Mouse (Mus musculus): Measurements from ENCODE around the gene Upk1a.

Upk1a gene

DNA sequence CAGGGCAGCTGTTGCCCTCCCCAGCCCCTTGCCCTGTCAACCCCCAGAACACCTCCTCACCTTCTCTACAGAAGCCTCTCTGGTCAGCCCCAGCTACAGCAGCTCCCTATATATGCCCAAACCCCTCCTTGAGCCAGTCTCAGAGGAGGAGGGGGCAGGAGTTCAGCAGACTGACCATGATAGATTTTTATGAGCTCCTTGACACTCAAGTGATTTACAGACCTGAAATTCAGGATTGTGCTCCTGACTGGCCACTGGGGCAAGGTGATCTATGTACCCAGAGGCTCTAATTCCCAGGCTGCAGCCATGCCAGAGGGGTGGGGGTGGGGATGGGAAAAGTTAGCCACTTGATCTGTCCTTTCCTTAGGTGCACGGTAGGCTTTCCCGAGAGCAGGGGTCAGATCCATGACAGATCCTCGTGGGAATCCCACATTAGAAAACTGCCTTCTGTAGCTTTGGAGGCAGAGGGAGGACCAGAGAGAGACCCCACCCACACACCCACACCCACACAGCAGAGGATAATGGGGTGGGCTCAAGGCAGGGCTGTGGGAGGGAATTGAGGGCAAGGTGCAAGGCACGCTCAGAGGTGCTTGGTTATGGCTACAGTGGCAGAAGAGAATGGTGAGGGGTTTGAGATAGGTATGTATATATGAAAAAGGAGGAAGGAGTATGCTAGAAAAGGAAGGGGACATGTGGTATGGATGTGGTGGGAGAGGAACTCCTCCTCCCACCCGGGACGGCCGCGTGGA is at the start of gene Upk1a:
Gene Upk1a, minus strand, starts transcription at position 194 of the 749 bp plus-strand sequence.
- no peak for DNase-seq

GRCm38 (mm10) chr7:30649591-30650540 is 37.2 kb upstream of the Upk1a start, which contains the start of gene Rbm42:
Gene Rbm42 (minus strand): TSS chr7:30650317.
- DNase-seq: peak; percentile 98

- no peak for DNase-seq
These were observed 26.4 kb upstream of the Upk1a start for GRCm38 (mm10) chr7:30639083-30639482.

- DNase-seq: no peak
These were observed 23.7 kb upstream of the Upk1a start for GRCm38 (mm10) chr7:30636395-30636794.

DNA sequence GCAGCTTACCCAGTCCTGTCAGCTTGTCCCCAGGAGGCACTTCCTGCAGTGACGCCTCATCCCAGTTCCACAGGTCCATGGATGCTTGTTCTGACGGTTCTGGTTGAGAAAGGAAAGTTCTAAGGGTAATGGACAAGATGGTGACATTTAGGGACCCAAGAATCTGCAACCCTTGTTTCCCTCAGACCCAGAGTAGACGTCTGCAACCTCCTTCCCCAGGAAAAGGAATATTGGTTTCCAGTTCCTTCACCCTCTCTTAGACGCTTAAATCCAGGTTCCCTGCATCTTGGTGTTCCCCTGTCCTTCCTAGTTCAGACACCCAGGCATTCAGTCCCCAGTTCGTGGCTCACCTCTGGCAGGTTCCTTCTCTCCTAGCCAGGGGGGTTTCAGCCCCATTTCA is 23.1 kb upstream of the Upk1a start, which contains the start of gene Etv2:
Gene Etv2, minus strand, starts transcription at position 101 of the 400 bp plus-strand sequence.
- DNase-seq: no peak

DNA sequence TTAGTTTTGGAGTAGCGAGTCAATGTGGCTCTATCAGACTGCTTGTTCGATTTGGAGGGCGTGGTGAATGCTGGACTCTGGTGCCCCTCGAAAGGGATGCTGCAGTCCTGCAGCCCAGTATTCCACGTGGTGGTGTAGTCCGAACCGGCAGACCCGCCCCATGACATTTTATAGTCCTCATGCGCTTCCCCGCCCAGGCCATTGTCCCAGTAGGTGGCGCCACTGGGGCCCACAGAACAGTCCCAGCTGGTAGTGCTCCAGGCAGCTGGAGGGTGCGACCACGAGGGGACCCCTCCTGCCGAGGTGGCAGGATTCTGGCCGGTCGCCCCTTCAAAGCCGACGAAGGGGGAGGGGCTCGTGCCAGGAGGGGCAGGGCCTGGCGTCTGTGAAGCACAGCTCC is 22.0 kb upstream of the Upk1a start:
- peak; percentile 63 for DNase-seq

DNA sequence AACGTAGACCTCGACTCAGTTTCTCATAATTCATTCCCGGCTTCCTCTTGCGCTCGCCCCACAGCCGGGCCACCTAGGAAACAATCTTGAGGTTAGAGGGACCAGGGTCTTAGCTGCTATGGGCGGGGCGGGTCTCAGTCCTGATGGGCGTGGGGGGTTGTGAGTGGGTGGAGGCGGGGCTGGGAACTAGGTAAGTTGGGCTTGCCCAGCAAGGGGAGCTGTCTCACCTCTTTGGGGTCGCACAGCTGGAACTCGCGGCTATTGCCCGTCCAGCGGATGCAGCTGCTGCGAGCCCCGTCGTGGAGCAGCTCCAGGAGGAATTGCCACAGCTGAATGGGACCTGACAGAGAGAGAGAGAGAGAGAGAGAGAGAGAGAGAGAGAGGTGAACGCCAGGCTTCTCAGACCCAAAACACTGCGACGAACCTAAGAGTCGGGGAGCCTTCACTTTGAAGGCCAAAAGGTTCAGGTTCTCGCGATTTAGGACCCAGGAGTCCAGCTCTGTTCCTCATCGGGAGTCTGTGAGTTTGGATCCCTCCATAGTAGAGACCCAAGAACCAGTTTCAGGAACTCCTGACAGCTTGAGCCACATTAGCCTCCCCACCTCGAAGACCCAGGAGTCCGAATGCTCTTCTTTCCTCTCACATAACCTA is 21.2 kb upstream of the Upk1a start:
- no peak for DNase-seq

- DNase-seq: no peak
These were observed 16.4 kb upstream of the Upk1a start for GRCm38 (mm10) chr7:30629013-30629412.

DNA sequence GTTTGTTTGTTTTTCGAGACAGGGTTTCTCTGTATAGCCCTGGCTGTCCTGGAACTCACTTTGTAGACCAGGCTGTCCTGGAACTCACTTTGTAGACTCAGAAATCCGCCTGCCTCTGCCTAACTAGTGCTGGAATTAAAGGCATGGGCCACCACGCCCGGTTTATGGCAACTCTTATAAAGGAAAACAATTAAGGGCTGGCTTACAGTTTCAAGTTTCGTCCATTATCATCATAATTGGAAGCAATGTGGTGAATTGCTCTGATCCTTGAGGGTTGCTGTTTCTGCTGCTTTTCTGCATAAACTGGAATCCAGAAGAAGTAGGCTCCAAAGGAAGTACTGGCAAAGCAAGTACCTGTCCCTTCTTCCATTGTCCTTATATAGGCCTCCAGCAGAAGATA is 14.0 kb upstream of the Upk1a start:
- DNase-seq: no peak

- peak; percentile 85 for DNase-seq
These were observed 13.1 kb upstream of the Upk1a start, which contains the start of gene Cox6b1 for GRCm38 (mm10) chr7:30625530-30626384. Gene Cox6b1 (minus strand): TSS chr7:30626151.

DNA sequence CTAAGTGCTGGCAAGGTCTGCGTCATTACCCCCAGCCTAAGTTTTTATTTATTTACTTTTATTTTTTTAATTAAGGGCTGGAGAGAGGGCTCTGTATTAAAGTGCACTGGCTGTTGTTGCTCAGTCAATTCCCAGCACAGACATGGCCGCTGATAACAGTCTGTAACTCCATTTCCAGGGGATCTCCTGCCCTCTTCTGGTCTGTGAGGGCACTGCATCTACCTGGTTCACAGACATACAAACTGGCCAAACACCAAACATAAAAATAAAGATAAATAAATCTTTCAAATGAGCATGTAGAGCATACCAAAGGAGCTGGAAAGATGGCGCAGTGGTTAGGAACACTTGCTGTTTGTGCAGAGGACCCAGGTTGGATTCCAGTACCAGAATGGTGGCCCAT is 6.6 kb upstream of the Upk1a start:
- DNase-seq: peak; percentile 35

GRCm38 (mm10) chr7:30618658-30619057 is 6.0 kb upstream of the Upk1a start:
- no peak for DNase-seq

DNA sequence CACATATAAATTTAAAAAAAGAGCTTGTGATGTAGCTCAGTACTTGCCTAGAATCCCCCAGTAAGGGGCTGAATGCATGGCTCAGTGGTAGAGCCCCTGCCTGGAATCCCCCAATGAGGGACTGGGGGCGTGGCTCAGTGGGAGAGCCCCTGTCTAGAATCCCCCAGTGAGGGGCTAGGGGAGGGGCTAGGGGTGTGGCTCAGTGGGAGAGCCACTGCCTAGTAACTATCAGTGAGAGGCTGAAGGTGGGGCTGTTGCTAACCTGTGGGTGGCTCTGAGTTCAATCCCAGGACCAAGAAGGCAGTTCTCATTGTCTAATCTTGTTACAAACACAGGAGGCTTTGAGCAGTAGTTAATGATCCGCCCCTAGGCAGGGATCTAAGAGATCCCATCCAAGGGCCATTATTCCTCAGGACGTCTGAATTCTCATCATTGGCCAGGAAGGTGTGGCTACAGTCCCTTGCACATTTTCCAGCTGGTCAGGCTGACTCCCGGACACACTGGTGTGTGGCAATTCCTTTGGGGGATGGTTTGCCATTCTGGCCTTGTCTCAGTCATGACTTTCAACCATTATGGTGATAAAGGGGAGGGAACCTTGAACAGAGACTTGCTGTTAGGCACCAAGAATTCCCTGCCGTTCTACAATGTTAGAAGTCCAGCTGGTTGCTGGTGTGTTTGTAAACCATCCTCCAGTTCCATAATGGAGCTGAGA is 2.6 kb upstream of the Upk1a start:
- no peak for DNase-seq

DNA sequence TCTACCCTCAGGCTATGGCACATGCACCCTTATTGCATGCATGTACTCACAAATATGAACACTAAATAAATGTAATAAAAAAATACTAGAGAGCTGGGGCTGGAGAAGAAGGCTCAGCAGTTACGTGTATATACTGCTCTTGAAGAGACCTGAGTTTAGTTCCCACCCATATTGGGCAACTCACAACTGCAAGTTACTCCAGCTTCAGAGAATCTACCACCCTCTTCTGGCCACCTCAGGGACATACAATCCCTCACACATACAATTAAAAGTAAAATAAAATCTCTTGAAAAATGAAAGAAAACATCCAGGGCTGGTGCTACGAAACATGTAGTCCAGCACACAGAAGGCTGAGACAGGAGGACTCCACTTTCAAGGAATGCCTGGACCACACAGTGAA is 1.8 kb upstream of the Upk1a start:
- DNase-seq: no peak

DNA sequence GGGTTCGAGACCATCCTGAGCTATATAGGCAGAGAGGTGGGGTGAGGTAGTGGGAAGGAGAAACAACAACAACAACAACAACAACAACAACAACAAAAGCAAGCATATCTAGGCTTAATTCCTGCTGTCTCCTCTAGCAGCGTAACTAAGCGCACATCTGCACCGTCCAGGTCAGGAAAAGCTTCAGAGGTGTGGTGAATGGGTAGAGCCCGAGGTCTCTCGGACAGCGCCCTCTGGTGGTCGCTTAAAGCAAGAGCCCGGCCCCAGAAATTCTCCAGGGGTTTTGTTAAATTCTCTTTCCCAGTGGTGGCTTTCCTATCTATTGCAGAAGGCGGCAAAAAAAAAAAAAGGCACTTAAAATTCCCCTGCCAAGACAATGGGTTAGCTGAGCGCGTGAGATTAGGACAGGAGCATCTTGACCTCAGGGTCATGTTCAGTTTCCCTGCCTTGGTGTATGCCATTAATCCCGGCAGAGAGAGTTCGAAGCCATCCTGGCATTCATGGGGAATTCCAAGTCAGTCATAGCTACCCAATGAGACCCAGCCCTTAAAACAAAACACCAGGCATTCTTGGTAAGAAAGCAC is 974 bp upstream of the Upk1a start:
- peak; percentile 67 for DNase-seq

- no peak for DNase-seq
These were observed 2.6 kb downstream of the Upk1a start for GRCm38 (mm10) chr7:30610043-30610442.

DNA sequence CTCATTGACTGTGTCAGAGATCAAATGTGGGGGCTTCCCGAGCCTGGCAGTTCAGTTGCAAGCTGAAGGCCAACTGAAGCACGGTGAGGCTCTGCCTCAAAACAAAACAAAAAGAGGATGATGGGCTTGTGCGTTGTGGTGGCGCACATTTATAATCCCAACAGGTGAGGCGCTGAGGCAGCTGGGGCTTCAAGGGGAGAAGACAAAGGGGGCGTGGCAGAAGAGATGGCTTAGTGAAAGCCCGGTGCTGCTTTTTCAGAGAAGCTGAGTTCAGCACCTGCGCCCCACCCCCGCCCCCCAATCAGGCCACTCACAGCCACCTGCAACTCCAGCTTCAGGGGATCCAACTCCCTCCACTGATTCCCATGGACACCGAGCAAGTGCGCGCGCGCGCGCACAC is 4.2 kb downstream of the Upk1a start:
- no peak for DNase-seq

- peak; percentile 70 for DNase-seq
These were observed 4.8 kb downstream of the Upk1a start for GRCm38 (mm10) chr7:30607706-30608309.

- no peak for DNase-seq
These were observed 7.7 kb downstream of the Upk1a start for GRCm38 (mm10) chr7:30604944-30605343.

DNA sequence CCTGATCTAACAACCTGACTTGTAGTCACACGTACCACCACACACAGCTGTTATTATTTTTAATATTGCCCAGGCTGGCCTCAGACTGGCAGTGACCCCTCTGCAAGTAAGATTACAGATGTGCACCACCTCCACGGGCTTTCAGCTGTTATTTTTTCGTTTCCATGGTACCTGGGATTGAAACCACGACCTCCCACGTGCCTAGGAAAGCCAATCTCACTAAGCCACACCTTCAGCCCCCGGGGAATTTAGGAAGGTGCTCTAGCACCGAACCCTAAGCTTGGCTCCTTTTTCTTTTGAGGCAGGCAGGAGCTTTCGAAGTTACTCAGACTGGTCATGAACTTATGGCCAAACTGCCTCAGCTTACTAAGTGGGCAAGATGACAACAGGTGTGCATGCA is 8.2 kb downstream of the Upk1a start:
- DNase-seq: no peak

DNA sequence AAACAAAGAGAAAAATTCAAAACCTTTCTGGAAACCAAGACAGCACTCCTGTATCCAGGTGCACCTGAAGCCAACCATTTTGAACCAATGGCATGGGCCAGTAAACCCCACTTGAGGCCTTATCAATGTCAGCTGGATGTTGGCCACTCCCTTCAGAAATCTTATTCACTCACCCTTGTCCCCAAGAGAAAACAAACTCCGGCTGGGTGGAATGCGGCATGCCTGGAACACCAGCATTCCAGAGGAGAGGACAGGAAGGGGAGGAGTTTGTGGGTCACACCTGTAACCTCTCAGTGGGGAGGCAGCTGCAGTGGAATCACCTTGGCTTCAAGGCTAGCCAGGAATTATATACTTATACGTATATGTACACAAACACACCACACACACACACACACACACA is 10.1 kb downstream of the Upk1a start:
- DNase-seq: no peak

Data from thymus, postnatal 25 days (tissue).